Mouse (Mus musculus): ENCODE results near the gene Fhod1.
A peak's percentile ranks its signal among the peaks of the same experiment; 100 is the strongest.

DNA sequence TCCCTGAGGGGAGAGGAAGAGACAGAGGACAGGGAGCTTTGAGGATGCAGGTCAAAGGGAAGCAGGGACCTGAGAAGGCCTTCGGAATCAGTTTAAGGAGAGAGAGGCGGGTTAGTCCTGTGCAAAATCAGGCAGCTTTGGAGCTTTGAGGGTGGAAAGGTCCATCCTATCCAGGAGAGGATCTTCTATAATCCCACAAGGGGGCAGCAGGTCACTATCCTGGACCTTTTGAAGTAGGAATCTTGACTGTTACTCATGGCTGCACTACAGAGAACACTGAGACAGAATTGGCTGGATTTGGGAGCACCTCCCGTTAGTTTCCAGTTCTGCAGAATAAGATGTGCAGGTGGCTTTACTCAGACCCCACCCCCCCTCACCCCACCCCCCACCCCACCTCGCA, 11.9 kb upstream of the Fhod1 start:
- TF ChIP-seq CTCF (IDR thresholded peaks at IDR 0.05; ENCODE audit: borderline replicate concordance, extremely low read depth, insufficient read depth, insufficient read length) = peak; percentile 42; the same call in 1 of the 2 replicates
- TF ChIP-seq POLR2A (IDR thresholded peaks at IDR 0.05; ENCODE audit: borderline replicate concordance, extremely low read depth, insufficient read depth, insufficient read length, poor library complexity, severe bottlenecking) = no peak
